Mouse (Mus musculus) lung, adult 2 months (tissue): ENCODE measurements at regions not wholly inside any gene's neighbourhood (a gene's known extent, or its start where the extent isn't known, plus 50 kb on each side); places are given as distances from the start of the nearest gene placed in this dataset.

Experiments used
- DNase-seq: peaks from one replicate; pipeline ENCODE4 v3.0.0; 2022
- H3K4me1 ChIP-seq: fragments of 200-500 bp; 2 replicates; pipeline ENCODE4 v1.6.1; 2011; ENCODE audit warnings: low read length; ENCODE audit not compliant: control insufficient read depth, insufficient read depth
- H3K4me3 ChIP-seq: fragments of 200-500 bp; replicated peaks from 2 replicates; pipeline ENCODE3; 2011; ENCODE audit warnings: low read depth, mild to moderate bottlenecking, control low read depth, low read length; ENCODE audit errors: extremely low read depth
- CTCF ChIP-seq: fragments of 200-500 bp; IDR thresholded peaks from 2 replicates; pipeline ENCODE4 v1.5.1; 2011; ENCODE audit warnings: mild to moderate bottlenecking, low read length, control low read depth; ENCODE audit not compliant: insufficient read depth
- POLR2A ChIP-seq: fragments of 200-500 bp; IDR thresholded peaks from 2 replicates; pipeline ENCODE4 v1.6.1; 2011; ENCODE audit warnings: low read depth, mild to moderate bottlenecking, control low read depth, low read length, borderline replicate concordance; ENCODE audit errors: extremely low read depth
- WGBS: fragments of 180-500 bp; shearing (Covaris S2); methylation state at CpG from one replicate; pipeline ENCODE4 v1.1.7; 2018; 5-methylcytosine and 5-hydroxymethylcytosine counted together

- no peak for TF ChIP-seq POLR2A
- TF ChIP-seq CTCF, result no peak
- Histone ChIP-seq H3K4me1 (no peaks in the 10 kb centered on the region), H3K4me3 (no peak overlapping the region)
- 57% methylated on average over 6 of the region's 6 CpGs for WGBS
- no peak for DNase-seq
Measured at GRCm38 (mm10) chr11:19835221-19835745, 88.9 kb upstream of the Spred2 start.

DNA sequence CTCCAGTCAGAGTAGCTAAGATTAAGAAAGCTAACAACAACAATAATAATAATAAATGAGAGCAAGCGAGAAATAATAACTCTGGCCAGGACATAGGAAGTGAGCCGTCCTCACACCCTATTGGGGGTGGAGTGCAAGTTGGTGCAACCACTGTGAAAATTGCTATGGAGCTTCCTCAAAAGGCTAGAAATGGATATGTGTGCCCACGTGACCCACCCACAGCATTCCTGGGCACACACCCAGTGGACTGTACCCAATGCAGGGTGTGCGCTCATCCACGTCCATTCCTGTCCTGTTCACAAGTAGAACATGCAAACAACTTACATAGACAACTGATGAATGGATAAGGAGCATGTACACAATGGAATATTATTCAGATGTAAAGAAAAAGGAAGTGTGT is 85.2 kb upstream of the Spred2 start:
- TF ChIP-seq POLR2A (no peak), CTCF (no peak)
- DNase-seq, result no peak
- WGBS, result 73% methylated on average over 5 of the region's 5 CpGs
- Histone ChIP-seq H3K4me1 (no peaks in the 10 kb centered on the region), H3K4me3 (no peak overlapping the region)

GRCm38 (mm10) chr11:19843084-19843483 is 81.1 kb upstream of the Spred2 start:
- Histone ChIP-seq H3K4me1 (no peaks in the 10 kb centered on the region), H3K4me3 (no peak overlapping the region)
- no peak for DNase-seq
- TF ChIP-seq CTCF, result no peak
- TF ChIP-seq POLR2A, result no peak
- WGBS, result 72% methylated on average over 3 of the region's 3 CpGs

DNA sequence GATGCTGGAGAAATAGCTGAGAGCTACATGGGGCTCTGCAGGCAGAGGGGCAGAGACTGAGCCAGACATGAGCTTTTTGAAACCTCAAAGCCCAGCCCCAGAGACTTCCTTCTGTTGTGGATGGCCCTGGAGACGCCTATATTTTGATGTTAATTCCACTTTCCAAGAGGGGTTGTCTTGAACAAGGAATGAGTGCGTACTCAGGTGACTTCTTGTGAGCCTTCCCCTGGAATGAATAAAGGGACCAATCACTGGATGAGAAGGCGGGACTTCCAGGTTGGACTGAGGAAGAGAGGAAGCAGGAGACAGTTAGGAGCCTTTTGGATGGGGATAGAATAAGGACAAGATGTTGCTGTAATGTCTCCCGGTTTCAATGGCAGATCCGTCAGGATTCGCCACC is 76.3 kb upstream of the Spred2 start:
- DNase-seq, result no peak
- WGBS, result 96% methylated on average over 6 of the region's 6 CpGs
- Histone ChIP-seq H3K4me1 (no peaks in the 10 kb centered on the region), H3K4me3 (no peak overlapping the region)
- TF ChIP-seq CTCF (no peak), POLR2A (no peak)

DNA sequence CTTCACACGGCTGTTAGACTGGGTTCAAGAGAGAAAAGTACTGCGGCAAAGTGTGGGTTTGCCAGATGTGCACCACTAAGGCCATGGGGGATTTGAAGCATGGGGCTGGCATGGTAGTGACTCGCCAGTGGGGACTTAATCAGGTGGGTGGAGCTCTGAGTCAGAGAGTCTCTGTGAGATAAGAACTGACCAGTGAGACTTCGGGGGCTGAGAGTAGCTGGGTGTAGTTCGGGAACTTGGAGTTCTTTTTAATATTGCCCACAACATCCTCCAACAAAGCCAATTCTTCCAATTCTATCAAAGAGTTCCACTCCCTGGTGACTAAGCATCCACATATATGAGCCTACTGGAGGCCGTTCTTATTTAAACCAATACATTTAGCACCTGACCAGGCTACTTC is 75.8 kb upstream of the Spred2 start:
- DNase-seq, result no peak
- 80% methylated on average over 6 of the region's 6 CpGs for WGBS
- Histone ChIP-seq H3K4me1 (no peaks in the 10 kb centered on the region), H3K4me3 (no peak overlapping the region)
- no peak for TF ChIP-seq POLR2A

- 50% methylated on average over 4 of the region's 4 CpGs for WGBS
- DNase-seq, result no peak
- TF ChIP-seq POLR2A (no peak), CTCF (no peak)
- no peak overlapping the region for H3K4me3 ChIP-seq
- H3K4me1 ChIP-seq, result no peaks in the 10 kb centered on the region
Measured at GRCm38 (mm10) chr11:19849347-19849811, 74.8 kb upstream of the Spred2 start.

GRCm38 (mm10) chr11:19849844-19850420 is 74.2 kb upstream of the Spred2 start:
- TF ChIP-seq POLR2A (no peak), CTCF (no peak)
- Histone ChIP-seq H3K4me1 (no peaks in the 10 kb centered on the region), H3K4me3 (no peak overlapping the region)
- DNase-seq, result no peak
- 66% methylated on average over 3 of the region's 3 CpGs for WGBS

GRCm38 (mm10) chr11:19851022-19851615 is 73.1 kb upstream of the Spred2 start:
- no peak for DNase-seq
- no peak overlapping the region for H3K4me3 ChIP-seq
- WGBS, result 34% methylated on average over 6 of the region's 6 CpGs
- no peak for TF ChIP-seq POLR2A
- no peaks in the 10 kb centered on the region for H3K4me1 ChIP-seq

- no peak for TF ChIP-seq CTCF
- no peak for TF ChIP-seq POLR2A
- no peak for DNase-seq
- Histone ChIP-seq H3K4me3 (no peak overlapping the region), H3K4me1 (no peaks in the 10 kb centered on the region)
- WGBS, result 83% methylated on average over 4 of the region's 4 CpGs
Measured at GRCm38 (mm10) chr11:19861596-19861995, 62.6 kb upstream of the Spred2 start.

DNA sequence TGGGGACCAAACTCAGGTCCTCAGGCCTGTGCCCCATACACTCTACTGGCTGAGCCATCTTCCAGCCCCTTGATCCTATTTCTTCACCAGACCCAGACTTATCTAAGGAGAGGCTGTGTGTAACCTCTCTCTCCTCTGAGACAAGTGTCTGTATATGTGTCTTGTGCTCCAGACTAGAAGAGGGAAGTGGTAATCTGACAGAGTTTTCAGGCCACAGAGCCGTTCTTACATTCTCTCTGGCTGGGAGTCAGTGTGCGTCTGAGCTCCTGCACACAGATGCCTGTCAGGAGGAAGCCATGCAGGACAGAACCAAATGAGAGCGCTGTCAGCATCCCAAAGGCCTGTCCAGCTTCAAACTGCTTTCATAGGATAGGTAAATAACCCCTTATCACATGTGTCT is 60.8 kb upstream of the Spred2 start:
- DNase-seq, result no peak
- 80% methylated on average over 3 of the region's 3 CpGs for WGBS
- no peak for TF ChIP-seq POLR2A
- no peak for TF ChIP-seq CTCF
- H3K4me1 ChIP-seq, result no peaks in the 10 kb centered on the region
- H3K4me3 ChIP-seq, result no peak overlapping the region
